Mouse (Mus musculus) olfactory bulb, adult 2 months (tissue): ENCODE data around the gene Car10.

Experiments
- CTCF ChIP-seq: fragments of 200-500 bp; IDR thresholded peaks from 2 replicates; pipeline ENCODE4 v1.5.1; 2012; ENCODE audit warnings: low read depth, mild to moderate bottlenecking, low read length, moderate library complexity; ENCODE audit not compliant: insufficient read depth
- POLR2A ChIP-seq: fragments of 200-500 bp; IDR thresholded peaks from 2 replicates; pipeline ENCODE4 v1.6.1; 2012; ENCODE audit warnings: mild to moderate bottlenecking, low read depth, low read length, moderate library complexity; ENCODE audit not compliant: insufficient read depth

DNA sequence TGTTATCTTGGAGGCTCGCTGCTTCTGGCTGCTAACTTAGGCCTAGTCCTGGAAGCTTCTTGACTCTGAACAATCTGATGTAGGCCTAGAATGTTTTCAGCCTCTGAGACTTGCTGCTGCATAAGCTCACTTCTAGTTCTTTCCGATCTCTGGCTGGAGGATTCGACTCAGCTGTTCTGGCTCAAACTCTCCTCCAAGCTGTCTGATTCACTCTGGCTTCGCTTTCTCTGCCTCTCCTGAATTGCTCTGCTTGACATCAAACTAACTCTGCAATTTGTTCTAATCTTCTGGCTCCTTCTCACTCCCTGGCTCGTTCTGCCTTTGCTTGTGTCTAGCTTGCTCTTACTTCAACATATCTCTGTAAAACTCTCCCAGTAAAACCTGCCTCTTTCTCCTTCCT is 90.8 kb downstream of the Car10 start:
- no peak for TF ChIP-seq POLR2A
- TF ChIP-seq CTCF = no peak
